Mouse (Mus musculus): Measurements from ENCODE around the gene Atxn7l2. TPM values are rescaled to one million over a fixed set of nuclear protein-coding genes. Genes with fewer than 3 reads are reported as not detected.

Gene Atxn7l2
- polyA plus RNA-seq, 1 experiment, result 2.7 TPM

GRCm38 (mm10) chr3:108166486-108167211, 44.1 kb downstream of the Atxn7l2 start:
- H3K36me3 ChIP-seq (ENCODE audit: control insufficient read depth, insufficient read depth), result no peaks in the 10 kb centered on the region
- no peaks in the 10 kb centered on the region for H3K79me2 ChIP-seq (ENCODE audit: control insufficient read depth, insufficient read depth)
- H3K4me3 ChIP-seq, result no peak overlapping the region
- H3K4me2 ChIP-seq (ENCODE audit: low read depth), result no peak overlapping the region
- peaks cover 12% of the 10 kb centered on the region for H3K27me3 ChIP-seq (ENCODE audit: control insufficient read depth, insufficient read depth, insufficient read length)
- H3ac ChIP-seq (ENCODE audit: control insufficient read depth, insufficient read length), result no peak overlapping the region
- TF ChIP-seq MYOD1 (IDR thresholded peaks at IDR 0.05; ENCODE audit: control insufficient read depth in 1 of 3, insufficient read length in 2 of 3, low read depth in 2 of 3), result peak in 1 of 3 experiments; percentile 52
- no peak for TF ChIP-seq MAX (IDR thresholded peaks at IDR 0.05; ENCODE audit: low read depth)
- peak in 1 of 3 experiments; percentile 60 for TF ChIP-seq MYOG (IDR thresholded peaks at IDR 0.05; ENCODE audit: control insufficient read depth in 1 of 3, insufficient read depth in 1 of 3, insufficient read length in 2 of 3, low read depth in 2 of 3)
- TF ChIP-seq POLR2AphosphoS2 (IDR thresholded peaks at IDR 0.05; ENCODE audit: insufficient read length, low read depth), result no peak

GRCm38 (mm10) chr3:108165532-108166315, 45.0 kb downstream of the Atxn7l2 start:
- H3ac ChIP-seq (ENCODE audit: control insufficient read depth, insufficient read length), result no peak overlapping the region
- peak overlapping the region; percentile 2 for H3K4me2 ChIP-seq (ENCODE audit: low read depth)
- peaks cover 17% of the 10 kb centered on the region for H3K27me3 ChIP-seq (ENCODE audit: control insufficient read depth, insufficient read depth, insufficient read length)
- no peak for TF ChIP-seq SRF (IDR thresholded peaks at IDR 0.05; ENCODE audit: control insufficient read depth, insufficient read length, low read depth)
- TF ChIP-seq MYOD1 (IDR thresholded peaks at IDR 0.05; ENCODE audit: control insufficient read depth in 1 of 3, insufficient read length in 2 of 3, low read depth in 2 of 3), result no peak
- TF ChIP-seq POLR2AphosphoS2 (IDR thresholded peaks at IDR 0.05; ENCODE audit: insufficient read length, low read depth), result no peak
- TF ChIP-seq CEBPB (IDR thresholded peaks at IDR 0.05; ENCODE audit: insufficient read depth, poor library complexity, severe bottlenecking), result no peak
- H3K4me3 ChIP-seq, result no peak overlapping the region
- H3K36me3 ChIP-seq (ENCODE audit: control insufficient read depth, insufficient read depth), result no peaks in the 10 kb centered on the region
- H3K79me2 ChIP-seq (ENCODE audit: control insufficient read depth, insufficient read depth), result no peaks in the 10 kb centered on the region

- no peaks in the 10 kb centered on the region for H3K36me3 ChIP-seq (ENCODE audit: control insufficient read depth, insufficient read depth)
- H3K79me2 ChIP-seq (ENCODE audit: control insufficient read depth, insufficient read depth), result no peaks in the 10 kb centered on the region
- H3K4me3 ChIP-seq, result no peak overlapping the region
- no peak for TF ChIP-seq TCF12 (IDR thresholded peaks at IDR 0.05; ENCODE audit: insufficient read depth, poor library complexity, severe bottlenecking)
- TF ChIP-seq E2F4 (IDR thresholded peaks at IDR 0.05; ENCODE audit: insufficient read depth), result no peak
- no peak for TF ChIP-seq MYOG (IDR thresholded peaks at IDR 0.05; ENCODE audit: control insufficient read depth in 1 of 3, insufficient read depth in 1 of 3, insufficient read length in 2 of 3, low read depth in 2 of 3)
- no peak for TF ChIP-seq SRF (IDR thresholded peaks at IDR 0.05; ENCODE audit: control insufficient read depth, insufficient read length, low read depth)
- no peak for TF ChIP-seq REST (IDR thresholded peaks at IDR 0.05; ENCODE audit: insufficient read depth, insufficient read length)
- TF ChIP-seq CEBPB (IDR thresholded peaks at IDR 0.05; ENCODE audit: insufficient read depth, poor library complexity, severe bottlenecking), result no peak
- no peak for TF ChIP-seq POLR2AphosphoS2 (IDR thresholded peaks at IDR 0.05; ENCODE audit: insufficient read length, low read depth)
- no peak overlapping the region for H3ac ChIP-seq (ENCODE audit: control insufficient read depth, insufficient read length)
- no peak overlapping the region for H3K4me2 ChIP-seq (ENCODE audit: low read depth)
- H3K27me3 ChIP-seq (ENCODE audit: control insufficient read depth, insufficient read depth, insufficient read length), result peaks cover 21% of the 10 kb centered on the region
These were observed 45.9 kb downstream of the Atxn7l2 start for GRCm38 (mm10) chr3:108164807-108165206.

GRCm38 (mm10) chr3:108164091-108164490, 46.6 kb downstream of the Atxn7l2 start:
- Histone ChIP-seq H3ac (ENCODE audit: control insufficient read depth, insufficient read length) (no peak overlapping the region), H3K4me2 (ENCODE audit: low read depth) (no peak overlapping the region), H3K4me3 (no peak overlapping the region), H3K27me3 (ENCODE audit: control insufficient read depth, insufficient read depth, insufficient read length) (peaks cover 28% of the 10 kb centered on the region), H3K79me2 (ENCODE audit: control insufficient read depth, insufficient read depth) (no peaks in the 10 kb centered on the region), H3K36me3 (ENCODE audit: control insufficient read depth, insufficient read depth) (no peaks in the 10 kb centered on the region)
- TF ChIP-seq POLR2A (IDR thresholded peaks at IDR 0.05; ENCODE audit: insufficient read length, low read depth), result no peak
- TF ChIP-seq MAX (IDR thresholded peaks at IDR 0.05; ENCODE audit: low read depth), result no peak

- no peaks in the 10 kb centered on the region for H3K79me2 ChIP-seq (ENCODE audit: control insufficient read depth, insufficient read depth)
- TF ChIP-seq POLR2A (IDR thresholded peaks at IDR 0.05; ENCODE audit: insufficient read length, low read depth) (peak; percentile 41), REST (IDR thresholded peaks at IDR 0.05; ENCODE audit: insufficient read depth, insufficient read length) (no peak), USF1 (IDR thresholded peaks at IDR 0.05; ENCODE audit: low read depth) (peak; percentile 69), CEBPB (IDR thresholded peaks at IDR 0.05; ENCODE audit: insufficient read depth, poor library complexity, severe bottlenecking) (no peak), MYOD1 (IDR thresholded peaks at IDR 0.05; ENCODE audit: control insufficient read depth in 1 of 3, insufficient read length in 2 of 3, low read depth in 2 of 3) (peak in 1 of 3 experiments; percentile 57), MYOG (IDR thresholded peaks at IDR 0.05; ENCODE audit: control insufficient read depth in 1 of 3, insufficient read depth in 1 of 3, insufficient read length in 2 of 3, low read depth in 2 of 3) (peak in 1 of 3 experiments; percentile 44)
- peak overlapping the region; percentile 45 for H3K4me2 ChIP-seq (ENCODE audit: low read depth)
- H3ac ChIP-seq (ENCODE audit: control insufficient read depth, insufficient read length), result no peak overlapping the region
- H3K4me3 ChIP-seq, result no peak overlapping the region
- peaks cover 32% of the 10 kb centered on the region for H3K27me3 ChIP-seq (ENCODE audit: control insufficient read depth, insufficient read depth, insufficient read length)
- no peaks in the 10 kb centered on the region for H3K36me3 ChIP-seq (ENCODE audit: control insufficient read depth, insufficient read depth)
These were observed 52.2 kb downstream of the Atxn7l2 start for GRCm38 (mm10) chr3:108158383-108159037.

Measured in myocyte (in vitro differentiated cells).